Mouse (Mus musculus) cerebellum, adult 2 months (tissue): ENCODE data around the gene Btg1. TPM values are rescaled to one million over a fixed set of nuclear protein-coding genes. Genes with fewer than 3 reads are reported as not detected.

ENCODE experiments used
- DNase-seq, 2 experiments: peaks; one replicate each; pipeline ENCODE4 v3.0.0; 2021
- H3K27ac ChIP-seq: fragments of 200-500 bp; 2 replicates; pipeline ENCODE4 v1.5.1; 2012; ENCODE audit warnings: low read length, control low read depth, inconsistent platforms; ENCODE audit not compliant: insufficient read depth
- H3K27me3 ChIP-seq: fragments of 200-500 bp; 2 replicates; pipeline ENCODE4 v1.6.1; 2012; ENCODE audit warnings: inconsistent platforms, mild to moderate bottlenecking, low read length, moderate library complexity; ENCODE audit not compliant: control insufficient read depth, insufficient read depth
- H3K4me1 ChIP-seq: fragments of 200-500 bp; 2 replicates; pipeline ENCODE4 v1.6.1; 2011; ENCODE audit warnings: low read length; ENCODE audit not compliant: control insufficient read depth, insufficient read depth
- H3K4me3 ChIP-seq: fragments of 200-500 bp; replicated peaks from 2 replicates; pipeline ENCODE3; 2011; ENCODE audit warnings: mild to moderate bottlenecking, low read depth, low read length, control low read depth; ENCODE audit not compliant: insufficient read depth
- CTCF ChIP-seq: fragments of 200-500 bp; IDR thresholded peaks from 2 replicates; pipeline ENCODE4 v1.5.1; 2011; ENCODE audit warnings: low read depth, mild to moderate bottlenecking, control low read depth, low read length, moderate library complexity, borderline replicate concordance; ENCODE audit not compliant: insufficient read depth
- POLR2A ChIP-seq: fragments of 200-500 bp; IDR thresholded peaks from 2 replicates; pipeline ENCODE4 v1.6.1; 2011; ENCODE audit warnings: low read length, control low read depth, borderline replicate concordance; ENCODE audit not compliant: insufficient read depth
- WGBS: fragments of 180-500 bp; shearing (Covaris S2); methylation state at CpG from one replicate; pipeline ENCODE4 v1.1.7; 2018; 5-methylcytosine and 5-hydroxymethylcytosine counted together
- polyA plus RNA-seq: library from polyadenylated mRNA; depleted of rRNA; stranded (reverse); fragments of >200 nt; gene quantifications from 2 replicates; pipeline ENCODE4 v1.2.3, GENCODE M21; 2012

Gene Btg1
- polyA plus RNA-seq, 1 experiment, result 87.6 TPM

GRCm38 (mm10) chr10:96628100-96628912 is 11.5 kb downstream of the Btg1 start:
- peak overlapping the region; percentile 75 for H3K27ac ChIP-seq
- TF ChIP-seq CTCF, result no peak
- no peak for TF ChIP-seq POLR2A

GRCm38 (mm10) chr10:96628913-96629199 is 12.1 kb downstream of the Btg1 start:
- Histone ChIP-seq H3K4me1 (peaks cover 33% of the 10 kb centered on the region), H3K27ac (peak overlapping the region; percentile 75), H3K27me3 (no peaks in the 10 kb centered on the region), H3K4me3 (peak overlapping the region; percentile 54)
- DNase-seq, result no peak
- no peak for TF ChIP-seq CTCF
- TF ChIP-seq POLR2A, result no peak
- 13% methylated on average over 7 of the region's 7 CpGs for WGBS

More at GRCm38 (mm10) chr10:96628100-96628912, 11.5 kb downstream of the Btg1 start:
- DNase-seq, result peak; percentile 79 to 81
- no peaks in the 10 kb centered on the region for H3K27me3 ChIP-seq
- H3K4me1 ChIP-seq, result peaks cover 32% of the 10 kb centered on the region
- H3K4me3 ChIP-seq, result peak overlapping the region; percentile 54
- 13% methylated on average over 16 of the region's 16 CpGs for WGBS

- WGBS, result 25% methylated on average over 5 of the region's 5 CpGs
- Histone ChIP-seq H3K27me3 (no peaks in the 10 kb centered on the region), H3K27ac (peak overlapping the region; percentile 93), H3K4me1 (peaks cover 42% of the 10 kb centered on the region), H3K4me3 (peak overlapping the region; percentile 53)
- DNase-seq, result peak in 1 of 2 experiments; percentile 52
- TF ChIP-seq POLR2A (no peak), CTCF (no peak)
Observed at GRCm38 (mm10) chr10:96630110-96630509, 13.3 kb downstream of the Btg1 start.

GRCm38 (mm10) chr10:96631066-96631711 is 14.4 kb downstream of the Btg1 start:
- H3K4me1 ChIP-seq, result peaks cover 37% of the 10 kb centered on the region
- DNase-seq, result no peak
- peak overlapping the region; percentile 55 for H3K27ac ChIP-seq
- no peak for TF ChIP-seq CTCF
- no peak for TF ChIP-seq POLR2A
- 32% methylated on average over 9 of the region's 9 CpGs for WGBS
- no peak overlapping the region for H3K4me3 ChIP-seq
- H3K27me3 ChIP-seq, result no peaks in the 10 kb centered on the region

DNA sequence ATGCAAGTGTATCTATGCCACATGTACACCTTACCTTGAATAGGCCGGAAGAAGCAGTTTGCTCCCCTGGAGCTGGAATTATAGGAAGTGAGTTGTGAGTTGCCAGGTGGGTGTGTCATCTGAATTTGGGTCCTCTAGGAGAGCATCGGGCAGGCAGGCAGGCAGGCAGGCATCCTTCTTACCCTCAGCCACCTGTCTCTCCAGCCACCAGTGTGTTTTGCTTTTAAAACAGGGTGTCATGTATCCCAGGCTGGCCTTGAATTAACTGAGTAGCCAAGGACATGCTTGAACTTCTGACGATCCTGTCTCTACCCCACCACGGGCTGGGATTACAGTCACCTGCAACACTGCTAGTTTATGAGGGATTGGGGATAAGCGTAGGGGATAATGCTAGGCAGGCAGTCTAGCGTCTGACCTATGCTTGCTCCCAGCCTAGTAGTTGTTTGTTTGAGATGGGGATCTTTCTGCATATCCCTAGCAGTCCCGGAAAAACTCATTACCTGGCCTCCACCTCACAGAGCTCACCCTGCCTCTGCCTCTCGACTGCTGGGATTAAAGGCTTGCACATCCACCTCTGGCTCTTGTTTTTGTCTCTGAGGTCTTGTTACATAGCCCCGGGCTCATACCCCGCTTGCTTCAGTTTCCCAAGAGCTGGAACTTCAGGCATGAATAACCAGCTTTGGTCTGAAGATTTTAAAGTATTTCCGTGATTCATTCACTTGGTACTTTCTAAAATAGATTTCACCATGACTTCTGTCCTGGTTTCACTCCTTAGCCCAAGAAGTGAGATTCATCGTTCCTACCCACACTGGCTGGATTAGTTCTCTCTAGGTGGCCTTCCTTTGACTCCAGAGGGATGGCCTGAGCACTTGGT is 15.7 kb downstream of the Btg1 start:
- WGBS, result 22% methylated on average over 12 of the region's 12 CpGs
- DNase-seq, result peak; percentile 62 to 74
- Histone ChIP-seq H3K27me3 (no peaks in the 10 kb centered on the region), H3K27ac (peak overlapping the region; percentile 87), H3K4me1 (peaks cover 37% of the 10 kb centered on the region), H3K4me3 (peak overlapping the region; percentile 4)
- TF ChIP-seq CTCF, result no peak
- no peak for TF ChIP-seq POLR2A

DNA sequence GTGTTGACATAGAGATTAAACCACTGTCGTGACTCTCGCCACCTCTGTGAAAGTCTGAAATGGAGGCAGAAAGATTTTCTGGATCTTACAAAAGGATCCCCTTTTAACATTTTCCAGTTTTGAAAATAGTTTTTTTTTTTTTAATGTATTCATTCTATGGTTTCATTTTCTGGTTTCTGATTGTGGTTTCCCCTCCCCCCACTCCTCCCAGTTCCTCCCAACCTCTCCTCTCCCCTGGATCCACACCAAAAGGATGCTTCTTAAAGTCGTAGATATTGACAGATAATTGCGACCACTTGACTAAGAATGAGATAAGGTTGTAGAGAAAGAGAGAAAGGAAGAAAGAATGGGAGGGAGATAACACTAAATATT is 16.3 kb downstream of the Btg1 start:
- TF ChIP-seq CTCF (no peak), POLR2A (no peak)
- no peak for DNase-seq
- WGBS, result 36% methylated on average over 4 of the region's 4 CpGs

DNA sequence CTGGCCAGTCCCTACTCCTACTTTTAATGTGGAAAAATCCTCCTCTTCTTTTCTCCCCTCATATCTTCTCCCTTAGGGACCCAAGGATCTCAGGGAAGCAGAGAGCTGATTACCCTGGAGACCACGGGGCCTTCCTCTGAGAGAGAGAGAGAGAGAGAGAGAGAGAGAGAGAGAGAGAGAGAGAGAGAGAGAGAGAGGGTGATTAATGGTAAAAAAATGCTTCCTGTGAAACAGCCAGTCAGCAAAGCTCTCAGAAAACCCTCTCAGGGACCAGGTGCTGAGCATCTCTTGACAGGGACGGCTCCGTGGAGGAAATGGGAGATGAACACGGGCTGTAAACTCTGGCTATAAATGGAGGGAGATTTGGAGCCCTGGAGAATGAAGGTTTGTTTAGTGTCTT is 18.7 kb downstream of the Btg1 start:
- peak overlapping the region; percentile 37 for H3K27ac ChIP-seq
- TF ChIP-seq POLR2A (no peak), CTCF (no peak)
- H3K4me1 ChIP-seq, result peaks cover 27% of the 10 kb centered on the region
- WGBS, result 8% methylated on average over 4 of the region's 4 CpGs
- no peak overlapping the region for H3K4me3 ChIP-seq
- no peaks in the 10 kb centered on the region for H3K27me3 ChIP-seq
- DNase-seq, result no peak

More for the DNA sequence above, 16.3 kb downstream of the Btg1 start:
- Histone ChIP-seq H3K27ac (peak overlapping the region; percentile 87), H3K4me3 (no peak overlapping the region), H3K27me3 (no peaks in the 10 kb centered on the region), H3K4me1 (peaks cover 37% of the 10 kb centered on the region)

DNA sequence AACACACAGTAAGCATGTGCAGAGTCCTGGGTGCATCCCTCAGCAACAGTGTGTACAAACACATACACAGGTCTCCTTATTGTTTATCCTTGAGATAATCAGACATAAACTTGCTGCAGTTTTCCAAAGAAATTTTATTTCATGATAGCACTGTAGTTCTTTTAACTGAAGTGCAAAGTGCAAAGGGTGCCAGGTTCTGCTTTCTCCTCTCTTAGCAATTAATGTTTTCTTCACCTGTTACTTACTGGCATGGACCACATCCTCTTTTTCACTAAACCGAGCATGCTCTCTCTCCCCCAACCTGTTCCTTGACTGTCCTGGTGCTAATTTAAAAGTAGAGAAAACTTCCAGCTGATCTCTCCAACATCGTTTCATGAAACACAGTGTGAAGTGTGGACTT is 21.7 kb downstream of the Btg1 start:
- DNase-seq, result no peak
- Histone ChIP-seq H3K27me3 (no peaks in the 10 kb centered on the region), H3K4me1 (peaks cover 9% of the 10 kb centered on the region), H3K4me3 (no peak overlapping the region), H3K27ac (no peak overlapping the region)
- no peak for TF ChIP-seq POLR2A
- no peak for TF ChIP-seq CTCF
- 47% methylated on average over 2 of the region's 2 CpGs for WGBS
